Mouse (Mus musculus) adrenal gland (tissue): ENCODE results near the gene Gstm5.
"Not testable (repeated sequence)": the region's sequence is repeated elsewhere in the genome, so short reads cannot be mapped to it uniquely, and the experiment has no call there.

Experiments used
- intact Hi-C: fragments of 180-260 bp; cut with DNase I; formaldehyde crosslinking; loops from one replicate; pipeline ENCODE4 v1.15.1; 2025

Gstm5 gene

DNA sequence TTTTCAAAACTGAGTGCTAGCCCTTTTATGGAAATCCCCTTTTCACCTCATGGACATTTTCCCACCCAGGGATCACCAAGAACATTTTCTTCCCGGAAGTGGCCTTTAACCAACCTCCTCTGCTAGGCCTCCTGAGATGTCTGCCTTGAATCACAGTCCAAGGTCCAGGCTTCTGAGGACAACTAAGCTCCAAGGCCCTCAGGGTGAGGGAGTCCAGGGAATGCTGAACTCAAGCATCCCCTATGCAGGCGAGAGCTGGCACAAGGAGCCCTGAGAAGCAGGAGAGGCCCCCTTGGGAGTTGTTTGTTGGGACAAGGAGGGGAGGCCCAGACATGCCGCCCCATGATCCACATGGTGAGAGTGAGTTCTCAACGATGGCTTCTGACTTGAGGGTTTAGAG is 25.7 kb upstream of the Gstm5 start:
- intact Hi-C loops, result loop anchor here (5.0 kb wide), 1 partner anchor 282 kb away; the partner anchor contains the start of gene Gpr61

DNA sequence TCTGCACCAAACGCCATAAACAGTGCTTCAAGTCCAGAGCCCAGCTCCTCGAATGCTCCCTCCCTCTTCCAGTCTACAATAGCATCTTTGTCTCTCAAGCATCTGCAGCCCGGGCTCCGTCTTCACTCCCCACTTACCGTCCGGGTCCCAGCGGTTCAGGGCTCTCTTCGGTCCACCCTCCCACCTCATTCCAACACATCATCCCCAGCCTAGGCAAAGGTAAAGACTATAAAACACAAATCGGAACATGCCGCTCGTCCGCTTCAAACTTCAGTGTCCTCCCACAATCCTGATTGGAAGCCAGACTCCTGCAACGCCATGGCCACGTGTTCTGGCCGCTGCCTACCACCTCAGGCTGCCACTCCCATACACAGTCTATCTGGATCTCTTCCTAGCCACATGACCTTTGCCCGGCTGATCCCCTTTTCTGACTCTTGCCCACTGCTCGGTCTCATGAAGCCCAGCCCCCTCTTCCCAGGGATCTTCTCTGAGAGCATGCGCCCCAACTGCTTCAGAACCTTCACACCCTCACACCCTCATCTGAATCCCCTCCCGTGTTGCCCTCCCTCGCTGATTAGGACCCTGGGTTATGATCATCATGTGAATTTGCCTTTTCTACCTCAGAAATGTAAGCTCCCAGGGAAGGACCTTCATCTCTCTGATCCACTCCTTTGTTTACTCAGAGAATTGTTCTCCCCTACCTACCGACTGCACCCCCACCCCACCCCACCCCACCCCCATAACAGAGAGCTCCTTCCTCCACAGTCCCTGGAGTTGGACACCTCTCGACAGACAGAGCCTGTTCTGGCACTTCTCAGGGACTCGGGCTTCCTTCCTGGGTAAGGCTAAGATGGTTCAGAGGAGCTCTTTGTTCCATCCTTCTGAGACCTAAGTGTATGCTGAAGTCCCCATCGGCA is 22.0 kb upstream of the Gstm5 start:
- intact Hi-C loops, result loop anchor here (5.0 kb wide), 1 partner anchor 279 kb away; the partner anchor contains the start of gene Gpr61

DNA sequence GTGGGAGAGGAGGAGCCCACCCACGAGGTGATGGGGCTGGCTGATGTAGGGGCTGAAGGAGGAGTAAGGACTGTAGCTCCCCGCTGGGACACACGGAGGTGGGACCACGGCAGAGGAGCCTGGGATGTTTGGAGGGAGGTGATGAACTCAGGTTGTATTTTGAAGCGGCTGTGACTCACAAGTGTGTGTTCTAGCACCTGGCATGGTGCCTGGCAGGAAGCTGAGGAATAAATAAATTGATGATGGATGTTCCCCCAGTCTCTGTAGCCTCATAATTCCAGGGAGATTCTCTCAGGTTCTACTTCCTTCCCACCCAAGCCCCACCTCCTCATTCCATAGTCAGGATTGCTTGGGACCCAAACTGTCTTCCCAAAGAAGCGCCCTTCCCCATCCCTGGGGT is 20.4 kb upstream of the Gstm5 start:
- intact Hi-C loops, result no loop called here

DNA sequence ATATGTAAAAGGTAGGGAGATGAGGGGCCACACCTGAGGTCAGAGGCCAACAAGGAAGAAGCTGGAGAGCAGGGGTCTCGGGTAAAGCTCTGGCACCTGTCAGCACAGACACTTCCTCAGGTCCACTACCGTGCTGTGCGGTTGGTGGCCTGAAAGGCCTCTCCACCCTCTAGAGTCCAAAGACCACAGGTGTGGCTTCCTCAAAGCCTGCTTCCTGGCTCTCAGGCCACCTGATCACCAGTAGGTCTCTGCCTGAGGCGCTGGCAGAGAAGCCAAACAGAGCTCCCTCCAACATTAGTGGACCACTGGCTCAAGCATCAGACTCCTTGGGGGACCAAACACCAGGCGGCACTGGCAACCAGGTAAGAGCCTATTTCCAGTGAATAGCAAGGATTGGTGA is 18.6 kb upstream of the Gstm5 start, which contains the start of gene Eps8l3:
Gene Eps8l3 (plus strand): TSS at position 225 of the 400 bp plus-strand sequence.
- intact Hi-C loops, result no loop called here

DNA sequence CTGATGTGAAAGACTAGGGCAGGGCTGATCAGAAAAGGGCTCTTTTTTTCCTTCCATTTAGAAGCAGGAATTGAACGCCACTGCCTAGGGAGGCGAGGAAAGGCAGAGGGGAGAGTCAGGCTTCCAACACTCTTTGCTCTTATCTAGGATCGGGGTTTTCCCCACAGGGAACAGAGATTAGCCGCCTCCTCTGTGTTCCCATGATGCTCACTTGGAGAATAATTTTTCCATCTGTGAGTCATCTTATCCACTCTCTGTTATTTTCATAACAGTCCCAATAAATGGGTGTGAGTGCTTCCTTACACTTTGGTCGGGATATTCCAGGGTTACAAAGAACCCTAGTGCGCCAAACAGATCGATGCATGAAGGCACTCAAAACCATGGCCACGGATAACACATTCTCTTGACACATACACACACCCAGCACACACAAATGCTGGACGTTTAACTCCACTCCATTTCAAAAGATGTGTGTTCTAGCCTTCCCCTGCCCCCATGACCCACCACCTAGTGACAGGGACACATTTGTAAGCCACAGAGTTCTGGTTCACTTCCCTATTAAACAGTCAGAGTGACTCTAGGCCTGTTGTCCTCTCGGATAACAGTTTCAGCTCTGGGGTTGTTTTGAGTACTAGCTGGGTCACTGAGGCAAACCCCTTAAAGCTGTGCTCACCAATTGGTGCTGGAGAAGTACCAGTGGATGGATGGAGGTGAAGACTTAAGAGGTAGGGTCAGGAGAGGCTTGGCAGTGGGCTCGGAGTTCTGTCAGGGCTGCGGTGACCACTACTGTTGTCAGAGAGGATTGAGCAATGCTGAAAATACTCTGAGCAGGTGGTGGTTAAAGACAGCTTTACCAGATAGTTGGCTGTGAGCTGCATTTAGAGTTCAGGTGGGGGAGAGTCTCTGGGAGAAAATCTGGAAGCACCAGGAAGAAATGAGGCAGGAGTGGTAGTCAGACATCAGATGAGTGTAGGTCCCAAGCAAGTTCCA is 17.6 kb upstream of the Gstm5 start:
- intact Hi-C loops, result no loop called here

DNA sequence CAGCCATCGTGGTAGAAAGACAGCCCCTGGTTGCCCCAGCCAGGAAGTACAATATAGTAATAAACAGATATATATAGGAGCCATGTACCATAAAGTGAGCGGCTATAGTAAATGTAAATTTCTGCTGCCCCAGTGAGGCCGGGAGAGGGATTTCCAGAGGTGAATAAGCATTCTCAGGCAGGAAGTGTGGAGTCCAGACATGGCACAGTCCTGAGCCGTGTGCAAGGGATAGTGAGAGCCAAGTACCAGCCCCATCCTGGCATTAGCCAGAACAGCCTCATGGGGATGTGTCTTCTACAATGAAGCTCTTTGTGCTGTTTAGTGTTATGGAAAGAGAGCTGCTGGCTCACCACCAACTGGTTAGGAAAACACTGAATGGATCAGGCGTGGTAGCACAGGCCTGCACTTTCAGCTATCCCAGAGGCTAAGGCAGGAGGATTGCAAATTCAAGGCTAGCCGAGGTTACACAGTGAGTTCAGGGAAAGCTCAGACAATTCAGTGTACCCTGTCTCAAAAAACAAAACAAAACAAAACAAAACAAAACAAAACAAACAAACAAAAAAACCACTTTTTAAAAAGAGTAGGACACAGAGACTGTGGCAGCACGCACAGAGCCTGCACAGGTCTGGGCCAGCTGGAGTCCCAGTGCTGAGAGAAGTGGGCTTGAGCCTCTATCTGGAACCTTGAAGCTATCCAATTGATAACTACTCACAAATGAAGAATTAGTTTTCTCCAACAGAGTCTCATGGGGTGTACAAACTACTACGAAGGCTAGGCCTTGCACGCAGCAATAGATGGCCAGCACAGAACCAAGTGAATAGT is 7.7 kb upstream of the Gstm5 start:
- intact Hi-C loops, result no loop called here

DNA sequence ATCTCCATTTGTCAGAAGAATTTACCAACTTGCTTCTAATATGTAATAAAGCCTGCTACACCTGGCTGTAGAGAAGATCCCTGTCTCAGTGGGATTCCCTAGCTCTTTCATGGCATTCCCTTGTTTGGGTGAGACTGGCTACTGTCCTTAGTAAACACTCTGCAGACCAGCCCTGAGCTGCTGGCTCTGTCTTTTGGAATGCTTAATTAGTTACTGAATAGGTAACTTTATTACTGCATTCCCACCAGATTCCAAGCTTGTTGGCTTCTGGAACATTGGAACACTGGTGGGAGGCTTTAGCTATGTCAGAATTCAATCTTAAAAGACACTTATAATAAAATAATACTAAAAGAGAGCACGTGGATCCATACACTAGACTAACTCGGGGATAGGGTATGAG is 6.4 kb upstream of the Gstm5 start:
- intact Hi-C loops, result not testable (repeated sequence)

DNA sequence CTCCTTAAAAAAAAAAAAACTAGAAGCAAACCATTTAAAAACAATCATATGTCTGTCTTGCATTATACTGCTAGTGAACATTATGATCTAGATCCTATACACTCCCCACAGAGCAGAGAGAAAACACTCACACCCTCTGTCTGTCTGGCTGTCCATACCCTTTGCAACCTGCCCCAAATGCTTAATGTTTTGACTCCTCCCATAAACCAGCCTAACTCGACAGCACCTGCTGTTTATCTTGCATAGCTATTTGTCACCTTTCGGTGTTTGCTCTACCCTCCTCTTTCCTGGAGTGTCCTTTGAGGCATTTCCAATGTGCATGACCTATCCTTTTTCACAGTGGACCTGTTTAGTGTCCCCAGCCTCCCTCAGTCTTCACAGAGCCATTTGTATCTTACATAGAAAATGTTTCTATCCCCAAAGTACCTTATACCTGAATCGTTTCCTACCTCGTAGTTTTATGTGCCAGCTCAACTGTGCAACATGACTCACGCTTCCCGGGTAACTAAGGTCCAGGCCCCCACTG is 364 bp upstream of the Gstm5 start:
- intact Hi-C loops, result no loop called here

DNA sequence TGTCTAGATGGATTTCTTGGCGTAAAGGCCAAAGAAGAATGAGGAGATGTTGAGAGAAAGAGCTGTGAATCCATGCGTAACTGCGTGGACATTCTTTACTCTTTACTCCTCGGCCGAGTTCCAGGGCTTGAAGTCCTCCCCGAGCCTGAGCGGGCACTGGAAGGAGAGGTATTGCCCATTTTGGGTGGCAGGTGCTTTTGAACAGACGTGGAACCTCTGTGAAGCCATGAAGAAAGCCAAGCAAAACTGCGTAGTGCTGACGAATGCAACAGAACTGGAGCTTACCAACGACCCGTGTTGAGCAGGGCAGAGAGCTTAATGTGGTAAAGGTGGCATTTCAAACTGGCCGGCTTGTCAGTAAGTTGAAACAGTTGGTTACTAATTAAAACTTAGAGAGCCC is 3.1 kb downstream of the Gstm5 start:
- intact Hi-C loops, result no loop called here

DNA sequence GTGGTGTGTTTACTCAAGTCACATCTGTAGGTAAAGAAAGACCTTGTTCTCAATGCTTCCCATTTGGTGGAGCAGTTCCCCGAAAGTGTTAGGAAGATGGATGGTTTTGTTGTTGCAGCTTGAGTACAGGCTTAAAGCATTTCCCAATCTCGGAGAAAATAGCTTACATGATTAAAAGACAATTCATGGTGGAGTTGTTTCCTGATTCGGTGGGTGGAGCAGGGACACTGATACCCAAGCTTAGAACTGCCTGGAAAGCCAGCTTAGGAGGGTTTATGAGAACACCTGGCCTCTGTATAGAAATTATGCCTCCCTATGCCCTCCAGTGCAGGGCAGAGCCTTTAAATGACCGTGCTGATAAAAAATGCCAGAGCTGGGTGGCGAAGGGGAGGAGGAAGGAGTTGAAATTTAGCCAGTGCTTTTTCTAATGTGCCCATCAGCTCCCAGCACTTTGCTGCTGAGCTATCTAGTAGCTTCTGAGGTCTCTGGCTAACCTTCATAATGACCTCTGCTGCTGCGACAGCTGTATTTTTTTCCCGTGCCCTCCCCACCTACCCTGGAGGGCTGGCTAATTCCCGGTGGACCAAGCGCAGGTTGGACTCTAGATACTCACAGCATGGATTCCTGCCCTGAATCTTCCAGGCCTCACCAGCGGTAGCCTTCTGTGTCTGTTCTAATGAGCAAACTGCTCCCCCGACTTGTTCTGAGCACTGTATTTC is 5.5 kb downstream of the Gstm5 start:
- intact Hi-C loops, result no loop called here

DNA sequence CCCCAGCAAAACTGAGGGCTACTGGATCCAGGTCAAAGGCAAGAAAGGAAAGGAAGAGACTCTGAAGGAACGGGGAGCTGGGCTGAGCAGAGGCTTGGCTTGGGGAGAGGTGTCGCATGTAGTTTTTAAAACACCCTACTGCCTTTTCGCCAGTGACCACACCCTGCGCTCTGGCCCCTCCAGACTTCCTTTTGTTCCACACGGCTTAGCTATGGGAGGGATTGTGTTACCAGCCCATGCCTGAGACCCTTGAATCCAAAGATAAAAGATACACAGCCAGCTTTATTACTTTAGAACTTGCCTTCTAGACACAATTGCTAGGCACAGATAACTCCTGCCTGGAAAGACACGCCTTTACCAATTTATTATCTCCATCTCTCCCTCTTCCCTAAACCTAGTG is 10.3 kb downstream of the Gstm5 start:
- intact Hi-C loops, result no loop called here

DNA sequence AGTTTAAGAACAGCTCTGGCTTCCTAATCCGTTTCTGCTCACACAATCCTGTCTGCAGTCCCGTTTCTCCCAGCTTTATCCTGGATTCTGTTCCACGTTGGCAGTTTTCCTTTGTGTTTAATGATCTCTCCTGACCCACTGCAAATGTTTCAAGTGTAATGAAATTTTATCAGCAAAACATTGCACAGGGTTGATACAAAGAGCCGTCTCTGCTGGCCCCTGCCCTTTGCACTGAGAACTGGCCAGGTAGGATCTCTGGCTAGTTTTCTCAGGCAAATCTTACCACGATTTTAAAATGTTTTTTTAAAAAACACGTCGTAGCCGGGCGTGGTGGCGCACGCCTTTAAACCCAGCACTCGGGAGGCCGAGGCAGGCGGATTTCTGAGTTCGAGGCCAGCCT is 21.1 kb downstream of the Gstm5 start:
- intact Hi-C loops, result no loop called here

DNA sequence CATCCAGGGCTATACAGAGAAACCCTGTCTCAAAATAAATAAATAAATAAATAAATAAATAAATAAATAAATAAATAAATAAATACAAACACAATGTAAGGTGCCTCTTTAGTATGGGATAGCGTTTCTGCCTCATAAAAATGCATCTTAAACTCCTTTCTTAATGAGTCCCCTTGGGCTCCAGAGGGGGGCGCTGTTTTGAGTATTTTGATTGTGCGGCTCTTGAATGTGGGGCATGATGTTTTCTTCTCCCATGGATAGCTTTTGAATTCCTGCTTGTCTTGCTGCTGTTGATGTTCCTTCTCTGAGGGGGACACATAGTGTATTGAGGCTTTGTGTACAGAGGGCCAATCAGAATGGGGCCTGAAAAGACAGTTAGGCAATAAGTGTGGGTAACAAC is 21.5 kb downstream of the Gstm5 start:
- intact Hi-C loops, result no loop called here

DNA sequence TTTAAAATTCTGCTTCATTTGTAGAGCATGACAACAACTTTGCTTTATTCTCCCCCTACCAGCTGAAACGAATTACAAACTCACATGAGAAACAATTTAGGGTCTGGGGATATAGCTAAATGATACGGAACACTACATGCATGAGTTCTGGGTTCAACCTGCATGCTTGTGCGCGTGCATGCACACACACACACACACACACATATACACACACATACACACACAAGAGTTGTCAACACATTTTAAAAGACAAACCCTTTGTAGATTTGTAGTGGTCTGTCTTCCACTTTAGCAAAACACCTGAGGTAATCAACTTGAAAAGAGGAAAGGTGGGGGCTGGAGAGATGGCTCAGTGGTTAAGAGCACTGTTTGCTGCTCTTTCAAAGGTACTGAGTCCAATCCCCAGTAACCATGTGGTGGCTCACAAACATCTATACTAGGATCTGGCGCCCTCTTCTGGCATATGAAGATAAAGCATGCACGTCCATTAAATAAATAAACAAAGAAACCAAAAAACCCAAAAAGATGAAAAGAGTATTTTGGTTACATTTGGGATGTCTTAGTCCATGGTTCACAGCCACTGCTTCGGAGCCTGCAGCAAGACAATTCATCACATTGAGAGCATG is 22.3 kb downstream of the Gstm5 start:
- intact Hi-C loops, result loop anchor here (1.0 kb wide), 1 partner anchor 51 kb away; no protein-coding TSS in a partner anchor

DNA sequence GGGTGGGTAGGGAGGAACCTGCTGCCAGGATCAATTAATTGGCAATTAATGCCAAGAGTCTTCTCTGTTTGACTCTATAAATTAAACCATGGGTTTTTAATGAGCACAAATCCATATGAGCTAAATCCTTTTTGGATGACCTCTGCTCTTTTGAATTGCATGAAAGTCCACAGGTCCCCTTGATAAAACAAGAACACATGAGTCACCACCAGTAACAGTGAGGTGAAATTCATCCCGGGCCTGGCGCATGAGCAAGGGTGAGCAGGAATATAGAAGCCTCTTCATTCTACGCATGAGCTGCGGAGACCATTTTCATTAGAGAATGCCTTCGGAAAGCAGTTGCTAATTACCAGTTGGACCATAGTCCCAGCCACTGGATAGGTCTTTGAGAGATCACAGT is 24.7 kb downstream of the Gstm5 start:
- intact Hi-C loops, result no loop called here

DNA sequence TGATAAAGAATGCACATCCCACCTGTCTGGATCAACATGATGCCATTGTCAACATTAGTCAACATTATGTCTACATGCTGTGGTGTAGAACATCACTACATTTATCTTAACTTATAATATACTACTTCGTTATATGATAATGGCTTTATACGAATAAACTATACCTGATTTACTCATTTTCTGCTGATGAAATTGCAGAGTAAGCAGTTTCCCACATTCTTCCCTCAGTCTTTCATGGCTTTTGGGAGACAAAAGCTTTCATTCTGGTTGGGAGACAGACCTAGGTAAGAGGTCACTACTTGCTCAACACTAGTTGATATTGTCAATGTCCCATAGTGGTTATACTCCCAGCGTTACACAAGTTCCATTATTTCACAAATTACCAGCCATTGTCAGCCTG is 29.7 kb downstream of the Gstm5 start:
- intact Hi-C loops, result loop anchor here (5.0 kb wide), 1 partner anchor 228 kb away; the partner anchor contains the start of gene Ahcyl1

DNA sequence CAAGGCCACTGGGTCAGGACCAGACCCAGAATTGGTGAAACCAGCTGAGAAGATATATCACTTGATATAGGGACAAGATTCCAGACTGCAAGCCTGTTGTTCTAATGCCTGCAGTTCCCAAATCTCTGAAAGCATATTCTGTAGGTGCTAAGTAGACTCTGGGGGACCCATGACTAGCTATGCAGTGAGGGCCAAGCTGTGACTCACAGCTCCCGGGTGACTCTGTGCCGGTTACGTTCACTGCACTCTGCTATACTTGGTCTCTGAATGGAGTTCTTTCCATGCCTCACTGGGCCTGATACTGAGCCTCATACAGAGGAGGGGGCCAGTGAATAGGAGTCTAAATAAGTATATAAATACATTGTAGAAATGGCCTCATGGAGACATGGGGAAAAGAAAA is 32.2 kb downstream of the Gstm5 start:
- intact Hi-C loops, result loop anchor here (5.0 kb wide), 1 partner anchor 231 kb away; the partner anchor contains the start of gene Ahcyl1

DNA sequence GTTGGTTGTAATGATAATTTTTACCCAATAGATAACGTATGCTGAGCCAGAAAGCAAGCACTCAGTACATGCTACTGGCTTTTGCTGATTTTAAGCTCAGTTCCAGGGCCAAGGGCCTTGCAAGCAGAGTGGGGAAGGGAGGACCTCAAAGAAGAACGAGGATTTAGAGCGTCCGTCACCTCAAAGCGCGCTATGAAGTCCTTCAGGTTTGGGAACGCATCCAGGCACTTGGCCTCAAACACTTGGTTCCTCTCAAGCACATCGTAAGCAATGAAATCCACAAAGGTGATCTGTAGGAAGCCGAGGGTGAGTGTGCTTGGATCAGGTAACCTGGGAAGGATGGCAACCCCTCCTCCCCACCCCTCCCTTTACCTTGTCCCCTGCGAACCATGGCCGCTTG is 33.1 kb downstream of the Gstm5 start:
- intact Hi-C loops, result loop anchor here (5.0 kb wide), 1 partner anchor 231 kb away; the partner anchor contains the start of gene Ahcyl1

DNA sequence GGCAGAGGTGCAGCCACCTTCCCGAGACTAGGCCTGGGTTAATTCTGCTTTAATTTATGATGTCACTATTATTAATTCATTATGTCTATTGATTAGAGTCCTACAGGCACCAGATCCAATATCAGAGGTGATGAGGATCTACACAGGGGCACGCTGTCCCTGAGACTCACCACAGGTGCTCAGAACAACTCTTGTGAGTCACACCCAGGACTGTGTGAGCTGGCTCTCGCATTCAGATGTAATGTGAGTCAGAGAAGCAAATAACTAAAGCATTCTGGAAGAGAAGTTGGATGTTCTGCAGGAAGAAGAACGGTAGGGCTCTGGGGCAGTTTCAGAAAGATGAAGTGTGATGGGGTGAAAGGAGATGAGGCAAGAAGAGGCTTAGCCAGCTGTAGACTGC is 33.6 kb downstream of the Gstm5 start:
- intact Hi-C loops, result loop anchor here (5.0 kb wide), 1 partner anchor 232 kb away; the partner anchor contains the start of gene Ahcyl1
